Mouse (Mus musculus) right cerebral cortex, adult 2 months (tissue): ENCODE data around the gene Adcy1.
"Not testable (repeated sequence)": the region's sequence is repeated elsewhere in the genome, so short reads cannot be mapped to it uniquely, and the experiment has no call there.

ENCODE experiments used
- DNase-seq, 2 experiments: peaks; one replicate each; pipeline ENCODE4 v3.0.0; 2021 to 2022; ENCODE audit warnings: low spot score in 2 of 2

Gene Adcy1

GRCm38 (mm10) chr11:7214342-7214660 lies 151.0 kb downstream of the Adcy1 start:
- no peak for DNase-seq

GRCm38 (mm10) chr11:7214761-7215160 lies 151.5 kb downstream of the Adcy1 start:
- DNase-seq: peak; percentile 73 to 79

GRCm38 (mm10) chr11:7215703-7216102 lies 152.4 kb downstream of the Adcy1 start:
- peak; percentile 72 to 74 for DNase-seq

- not testable (repeated sequence) for DNase-seq
Measured at GRCm38 (mm10) chr11:7221826-7222225, 158.5 kb downstream of the Adcy1 start.

GRCm38 (mm10) chr11:7226200-7226599 lies 162.9 kb downstream of the Adcy1 start:
- peak; percentile 31 to 38 for DNase-seq

- no peak for DNase-seq
Measured at GRCm38 (mm10) chr11:7226810-7227550, 163.7 kb downstream of the Adcy1 start.

GRCm38 (mm10) chr11:7228107-7228506 lies 164.8 kb downstream of the Adcy1 start:
- DNase-seq: no peak
